Mouse (Mus musculus) embryonic fibroblast, embryonic 13.5 days (primary cell): ENCODE results near the gene Comtd1.

Experiments used
- CTCF ChIP-seq: IDR thresholded peaks from 2 replicates; pipeline ENCODE4 v1.5.1; 2011; ENCODE audit warnings: mild to moderate bottlenecking, control low read depth, low read length, moderate library complexity, borderline replicate concordance; ENCODE audit not compliant: insufficient read depth
- POLR2A ChIP-seq: IDR thresholded peaks from 2 replicates; pipeline ENCODE4 v1.6.1; 2011; ENCODE audit warnings: low read depth, mild to moderate bottlenecking, control low read depth, low read length, moderate library complexity

DNA sequence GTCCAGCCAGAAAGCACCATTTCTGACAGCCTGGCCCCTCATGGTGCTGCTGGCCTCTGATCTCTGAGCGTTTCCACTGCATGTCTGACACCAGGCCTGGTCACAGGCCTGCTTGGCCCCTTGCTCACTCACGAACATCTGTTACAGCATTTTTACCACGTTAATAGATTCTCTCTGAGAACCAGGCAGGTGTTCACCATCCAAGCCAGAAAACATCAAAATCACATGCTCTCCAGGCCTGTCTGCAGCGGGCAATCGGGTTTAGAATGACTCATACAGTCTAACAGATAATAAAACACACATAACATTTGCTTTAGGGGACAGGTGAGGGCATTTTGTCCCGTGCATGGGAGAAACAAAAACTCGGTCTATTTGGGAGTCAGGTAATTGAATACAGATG lies 17.5 kb upstream of the Comtd1 start:
- TF ChIP-seq POLR2A (no peak), CTCF (no peak)
